Mouse (Mus musculus) midbrain, embryonic 14.5 days (tissue): Measurements from ENCODE around the gene Sult4a1. TPM values are rescaled to one million over a fixed set of nuclear protein-coding genes. Genes with fewer than 3 reads are reported as not detected.

ENCODE experiments used
- ATAC-seq: fragments of 200-750 bp; cut with Nextera tagmentation; 2 replicates; pipeline ENCODE4 v1.8.0; 2017; ENCODE audit warnings: moderate number of reproducible peaks, moderate library complexity; ENCODE audit not compliant: low FRiP score, low TSS enrichment
- DNase-seq: peaks from one replicate; pipeline ENCODE4 v3.0.0-alpha.2; 2015
- H3K27ac ChIP-seq: fragments of 300-500 bp; sonication (generic); replicated peaks from 2 replicates; pipeline ENCODE4 v1.5.1; 2014; ENCODE audit warnings: mild to moderate bottlenecking, low read depth, low read length, moderate library complexity
- H3K27me3 ChIP-seq: fragments of 300-500 bp; sonication (generic); 2 replicates; pipeline ENCODE4 v1.6.1; 2014; ENCODE audit warnings: low read length, control low read depth, mixed read lengths; ENCODE audit not compliant: control insufficient read depth, insufficient read depth
- H3K36me3 ChIP-seq: fragments of 300-500 bp; sonication (generic); 2 replicates; pipeline ENCODE4 v1.6.1; 2014; ENCODE audit warnings: low read length, control low read depth; ENCODE audit not compliant: control insufficient read depth, insufficient read depth
- H3K4me1 ChIP-seq: fragments of 300-500 bp; sonication (generic); 2 replicates; pipeline ENCODE4 v1.6.1; 2014; ENCODE audit warnings: mild to moderate bottlenecking, antibody characterized with exemption, low read length, control low read depth; ENCODE audit not compliant: control insufficient read depth, insufficient read depth
- H3K4me2 ChIP-seq: fragments of 300-500 bp; sonication (generic); 2 replicates; pipeline ENCODE4 v1.6.1; 2014; ENCODE audit warnings: mild to moderate bottlenecking, low read length, moderate library complexity
- H3K4me3 ChIP-seq: fragments of 300-500 bp; sonication (generic); replicated peaks from 2 replicates; pipeline ENCODE4 v1.5.1; 2014; ENCODE audit warnings: low read depth, low read length
- H3K9ac ChIP-seq: fragments of 300-500 bp; sonication (generic); replicated peaks from 2 replicates; pipeline ENCODE4 v1.6.1; 2014; ENCODE audit warnings: mild to moderate bottlenecking, low read length, moderate library complexity
- H3K9me3 ChIP-seq: fragments of 300-500 bp; sonication (generic); 2 replicates; pipeline ENCODE4 v1.6.1; 2016; ENCODE audit warnings: low read length, control low read depth, mixed read lengths; ENCODE audit not compliant: control insufficient read depth
- WGBS: fragments of 180-500 bp; shearing (Covaris S2); extraction: QIAGEN DNeasy Blood & Tissue Kit; methylation state at CpG from one replicate; pipeline ENCODE4 v1.1.7; 2014; 5-methylcytosine and 5-hydroxymethylcytosine counted together
- polyA plus RNA-seq: library from polyadenylated mRNA; unstranded; fragments of >200 nt; fragmentation: Nextera tagmentation; extraction: Ambion mirVana; gene quantifications from 2 replicates; pipeline ENCODE4 v1.2.1, GENCODE M21; 2014

The Sult4a1 gene
- polyA plus RNA-seq, 1 experiment from 2014 or later, result 42.5 TPM

DNA sequence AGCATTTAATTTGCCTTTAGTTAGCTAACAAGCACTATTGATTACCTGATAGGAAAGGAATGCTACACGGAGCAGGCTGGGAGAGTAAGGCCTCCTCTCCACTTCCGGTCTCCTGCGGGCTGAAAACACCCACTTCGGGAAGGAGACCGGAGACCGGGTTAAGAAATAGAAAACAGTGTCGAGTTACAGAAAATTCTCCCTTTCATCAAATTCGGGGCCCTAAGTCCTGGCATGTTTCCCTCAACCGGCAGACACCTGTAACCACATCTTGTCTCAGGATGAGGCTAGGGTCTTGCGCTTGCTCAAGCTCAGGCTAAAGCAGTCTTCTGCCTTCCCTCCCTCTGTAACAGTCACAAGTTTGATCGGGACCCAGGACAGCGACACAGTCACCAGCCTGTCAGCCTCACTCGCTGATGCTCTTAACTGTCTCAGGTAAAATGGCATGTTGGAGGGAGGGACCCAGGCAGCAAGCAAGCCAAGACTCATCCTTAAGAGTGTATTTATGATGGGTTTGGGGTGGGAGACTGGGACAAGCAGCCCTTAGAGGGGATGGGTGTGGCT is 35.4 kb downstream of the Sult4a1 start:
- 10% methylated on average over 13 of the region's 13 CpGs for WGBS
- H3K27me3 ChIP-seq, result no peaks in the 10 kb centered on the region; the same call in none of the 2 replicates
- peak overlapping the region; percentile 23 for H3K4me2 ChIP-seq
- peaks cover 15% of the 10 kb centered on the region for H3K4me1 ChIP-seq
- no peaks in the 10 kb centered on the region for H3K9me3 ChIP-seq
- ATAC-seq (no peak), DNase-seq (no peak)
- H3K27ac ChIP-seq, result 0 out of 2 replicates have a peak overlapping the region, but pooled peaks have one; percentile 28
- H3K9ac ChIP-seq, result no peak overlapping the region; the same call in 1 of the 2 replicates
- H3K4me3 ChIP-seq, result no peak overlapping the region
- H3K36me3 ChIP-seq, result no peaks in the 10 kb centered on the region

- H3K9ac ChIP-seq, result no peak overlapping the region; the same call in 1 of the 2 replicates
- H3K4me3 ChIP-seq, result no peak overlapping the region
- H3K4me2 ChIP-seq, result peak overlapping the region; percentile 23
- peaks cover 20% of the 10 kb centered on the region for H3K4me1 ChIP-seq
- ATAC-seq, result no peak
- H3K27me3 ChIP-seq, result no peaks in the 10 kb centered on the region; the same call in none of the 2 replicates
- H3K36me3 ChIP-seq, result no peaks in the 10 kb centered on the region
- 9% methylated on average over 16 of the region's 16 CpGs for WGBS
- peak overlapping the region; percentile 28; the same call in 1 of the 2 replicates for H3K27ac ChIP-seq
- no peaks in the 10 kb centered on the region for H3K9me3 ChIP-seq
- peak; percentile 59 for DNase-seq
Observed at GRCm38 (mm10) chr15:84069455-84070050, 36.0 kb downstream of the Sult4a1 start.

DNA sequence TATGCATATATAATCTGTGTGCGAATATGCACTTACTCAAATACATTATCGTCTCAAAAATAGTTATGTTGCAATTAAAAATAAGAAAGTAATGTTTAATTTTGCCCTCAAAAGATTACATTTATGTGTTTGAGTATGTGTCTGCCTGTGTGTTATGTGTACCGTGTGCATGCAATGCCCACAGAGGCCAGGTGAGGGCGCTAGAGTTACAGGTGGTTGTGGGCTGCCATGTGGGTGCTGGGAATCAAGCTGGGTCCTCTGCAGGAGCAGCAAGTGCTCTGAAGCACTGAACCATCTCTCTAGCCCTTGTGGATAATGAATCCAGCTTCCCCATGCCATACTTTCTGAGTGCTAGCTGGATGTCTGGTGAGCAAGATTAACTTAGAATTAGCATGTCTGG is 39.9 kb downstream of the Sult4a1 start:
- ATAC-seq, result no peak
- no peaks in the 10 kb centered on the region for H3K36me3 ChIP-seq
- peaks cover 20% of the 10 kb centered on the region for H3K4me1 ChIP-seq
- no peak overlapping the region for H3K27ac ChIP-seq
- H3K27me3 ChIP-seq, result no peaks in the 10 kb centered on the region; the same call in 1 of the 2 replicates
- no peak for DNase-seq
- no peak overlapping the region for H3K4me2 ChIP-seq
- 62% methylated on average over 4 of the region's 4 CpGs for WGBS
- no peak overlapping the region for H3K4me3 ChIP-seq
- H3K9ac ChIP-seq, result no peak overlapping the region
- no peaks in the 10 kb centered on the region for H3K9me3 ChIP-seq

- Histone ChIP-seq H3K9me3 (no peaks in the 10 kb centered on the region), H3K27me3 (no peaks in the 10 kb centered on the region; the same call in 1 of the 2 replicates), H3K36me3 (no peaks in the 10 kb centered on the region), H3K9ac (no peak within 1 kb of the TSS; the same call in 1 of the 2 replicates), H3K27ac (no peak within 1 kb of the TSS), H3K4me3 (peak within 1 kb of the TSS; percentile 33), H3K4me1 (peaks cover 19% of the 10 kb centered on the region), H3K4me2 (peak within 1 kb of the TSS; percentile 66)
- WGBS, result 2% methylated on average over 29 of the region's 29 CpGs
- ATAC-seq (peak; percentile 46; the same call in 1 of the 2 replicates), DNase-seq (peak; percentile 83)
Observed at GRCm38 (mm10) chr15:84065140-84065539, 40.4 kb downstream of the Sult4a1 start, which contains the start of gene Efcab6. Efcab6 (minus strand) TSS chr15:84065379.

- no peaks in the 10 kb centered on the region for H3K9me3 ChIP-seq
- no peak overlapping the region for H3K27ac ChIP-seq
- ATAC-seq (no peak), DNase-seq (no peak)
- H3K27me3 ChIP-seq, result no peaks in the 10 kb centered on the region
- H3K4me1 ChIP-seq, result no peaks in the 10 kb centered on the region
- 82% methylated on average over 6 of the region's 6 CpGs for WGBS
- H3K4me3 ChIP-seq, result no peak overlapping the region
- no peak overlapping the region for H3K4me2 ChIP-seq
- no peak overlapping the region for H3K9ac ChIP-seq
- no peaks in the 10 kb centered on the region for H3K36me3 ChIP-seq
Observed at GRCm38 (mm10) chr15:84058841-84059240, 46.7 kb downstream of the Sult4a1 start.

GRCm38 (mm10) chr15:84056083-84056482 is 49.5 kb downstream of the Sult4a1 start:
- ATAC-seq (no peak), DNase-seq (no peak)
- Histone ChIP-seq H3K27me3 (no peaks in the 10 kb centered on the region), H3K4me2 (no peak overlapping the region), H3K4me3 (no peak overlapping the region), H3K9ac (no peak overlapping the region), H3K36me3 (no peaks in the 10 kb centered on the region), H3K27ac (no peak overlapping the region), H3K4me1 (no peaks in the 10 kb centered on the region), H3K9me3 (no peaks in the 10 kb centered on the region)
- WGBS, result 76% methylated on average over 5 of the region's 5 CpGs

DNA sequence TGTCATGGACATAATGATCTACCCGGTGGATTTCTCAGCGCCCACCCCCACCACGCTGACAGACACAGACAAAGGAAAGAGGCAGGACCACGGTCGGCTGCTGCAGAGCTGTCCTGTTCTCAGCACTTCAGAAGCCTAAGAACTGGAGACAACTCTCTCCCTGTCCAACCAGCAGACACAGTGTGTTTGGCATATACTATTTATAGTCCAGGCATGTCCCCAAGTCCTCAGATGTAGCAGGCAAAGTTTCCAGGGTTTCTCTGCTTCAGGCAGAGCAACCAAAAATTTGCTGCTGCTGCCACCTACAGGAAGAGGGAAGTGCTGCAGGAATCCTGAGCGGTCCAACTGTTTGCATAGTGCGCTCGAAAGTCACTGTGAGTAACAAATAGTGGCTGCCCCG is 51.7 kb downstream of the Sult4a1 start:
- no peak overlapping the region for H3K9ac ChIP-seq
- no peaks in the 10 kb centered on the region for H3K36me3 ChIP-seq
- H3K9me3 ChIP-seq, result no peaks in the 10 kb centered on the region
- H3K4me3 ChIP-seq, result no peak overlapping the region
- peak; percentile 46; the same call in 1 of the 2 replicates for ATAC-seq
- no peaks in the 10 kb centered on the region for H3K4me1 ChIP-seq
- WGBS, result 28% methylated on average over 9 of the region's 9 CpGs
- H3K27me3 ChIP-seq, result no peaks in the 10 kb centered on the region
- H3K4me2 ChIP-seq, result no peak overlapping the region; the same call in 1 of the 2 replicates
- H3K27ac ChIP-seq, result no peak overlapping the region
- DNase-seq, result peak; percentile 94

DNA sequence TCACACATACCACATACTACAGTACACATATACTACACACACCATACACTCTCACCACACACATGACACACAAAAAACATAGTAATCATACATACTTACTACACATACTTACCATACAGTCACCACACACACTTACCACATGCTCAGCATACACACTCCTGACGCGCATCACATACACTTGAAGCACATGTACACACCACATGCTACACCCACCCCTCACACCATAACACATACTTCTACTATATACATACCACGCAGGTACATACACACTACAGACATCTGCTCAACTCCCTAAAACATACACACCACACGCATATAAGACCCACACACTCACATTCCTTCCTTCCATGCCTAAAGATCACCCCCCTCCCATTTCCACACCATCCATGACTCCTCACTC is 52.3 kb downstream of the Sult4a1 start:
- H3K9me3 ChIP-seq, result no peaks in the 10 kb centered on the region
- H3K4me1 ChIP-seq, result no peaks in the 10 kb centered on the region
- no peak overlapping the region; the same call in 1 of the 2 replicates for H3K4me2 ChIP-seq
- WGBS, result 98% methylated on average over 4 of the region's 4 CpGs
- H3K27me3 ChIP-seq, result no peaks in the 10 kb centered on the region
- H3K4me3 ChIP-seq, result no peak overlapping the region
- H3K27ac ChIP-seq, result no peak overlapping the region
- no peak for DNase-seq
- peak; percentile 27; the same call in 1 of the 2 replicates for ATAC-seq
- no peak overlapping the region for H3K9ac ChIP-seq
- no peaks in the 10 kb centered on the region for H3K36me3 ChIP-seq

- Histone ChIP-seq H3K4me1 (no peaks in the 10 kb centered on the region), H3K9ac (no peak overlapping the region), H3K9me3 (no peaks in the 10 kb centered on the region), H3K27ac (no peak overlapping the region), H3K4me3 (no peak overlapping the region), H3K36me3 (no peaks in the 10 kb centered on the region), H3K4me2 (no peak overlapping the region), H3K27me3 (no peaks in the 10 kb centered on the region)
- ATAC-seq (no peak), DNase-seq (no peak)
- WGBS, result 85% methylated on average over 9 of the region's 9 CpGs
Observed at GRCm38 (mm10) chr15:84052390-84052789, 53.2 kb downstream of the Sult4a1 start.
